Mouse (Mus musculus) liver, embryonic 11.5 days (tissue): Measurements from ENCODE around the gene Ints1. TPM values are rescaled to one million over a fixed set of nuclear protein-coding genes. Genes with fewer than 3 reads are reported as not detected.

Experiments used
- ATAC-seq: fragments of 200-750 bp; cut with Nextera tagmentation; replicated peaks from 2 replicates; pipeline ENCODE4 v1.8.0; 2017; ENCODE audit warnings: moderate number of reproducible peaks, mild to moderate bottlenecking, moderate TSS enrichment, moderate library complexity; ENCODE audit not compliant: low FRiP score
- DNase-seq: peaks from one replicate; pipeline ENCODE4 v3.0.0-alpha.2; 2017; ENCODE audit warnings: low spot score
- H3K27ac ChIP-seq: fragments of 300-500 bp; sonication (generic); 2 replicates; pipeline ENCODE4 v1.5.1; 2014; ENCODE audit warnings: mild to moderate bottlenecking, low read depth, low read length, control low read depth
- H3K27me3 ChIP-seq: fragments of 300-500 bp; sonication (generic); replicated peaks from 2 replicates; pipeline ENCODE4 v1.6.1; 2014; ENCODE audit warnings: low read length, mixed read lengths; ENCODE audit not compliant: control insufficient read depth, insufficient read depth
- H3K36me3 ChIP-seq: fragments of 300-500 bp; sonication (generic); 2 replicates; pipeline ENCODE4 v1.6.1; 2014; ENCODE audit warnings: mild to moderate bottlenecking, low read length, moderate library complexity, mixed read lengths; ENCODE audit not compliant: control insufficient read depth, insufficient read depth
- H3K4me1 ChIP-seq: fragments of 300-500 bp; sonication (generic); replicated peaks from 2 replicates; pipeline ENCODE4 v1.6.1; 2014; ENCODE audit warnings: low read length, mixed read lengths; ENCODE audit not compliant: control insufficient read depth, insufficient read depth
- H3K4me2 ChIP-seq: fragments of 300-500 bp; sonication (generic); 2 replicates; pipeline ENCODE4 v1.6.1; 2014; ENCODE audit warnings: mild to moderate bottlenecking, control low read depth, moderate library complexity
- H3K4me3 ChIP-seq: fragments of 300-500 bp; sonication (generic); 2 replicates; pipeline ENCODE4 v1.5.1; 2014; ENCODE audit warnings: low read depth, low read length, control low read depth
- H3K9ac ChIP-seq: fragments of 300-500 bp; sonication (generic); 2 replicates; pipeline ENCODE4 v1.6.1; 2014; ENCODE audit warnings: low read depth, low read length, control low read depth
- H3K9me3 ChIP-seq: fragments of 300-500 bp; sonication (generic); 2 replicates; pipeline ENCODE4 v1.6.1; 2016; ENCODE audit warnings: low read length, inconsistent platforms, mixed read lengths; ENCODE audit not compliant: control insufficient read depth
- WGBS: fragments of 180-500 bp; shearing (Covaris S2); extraction: QIAGEN DNeasy Blood & Tissue Kit; methylation state at CpG from one replicate; pipeline ENCODE4 v1.1.7; 2014; 5-methylcytosine and 5-hydroxymethylcytosine counted together
- polyA plus RNA-seq: library from polyadenylated mRNA; unstranded; fragments of >200 nt; fragmentation: Nextera tagmentation; extraction: Ambion mirVana; gene quantifications from 2 replicates; pipeline ENCODE4 v1.2.1, GENCODE M21; 2014

Gene Ints1
- polyA plus RNA-seq, 1 experiment from 2014 or later, result 34.9 TPM

DNA sequence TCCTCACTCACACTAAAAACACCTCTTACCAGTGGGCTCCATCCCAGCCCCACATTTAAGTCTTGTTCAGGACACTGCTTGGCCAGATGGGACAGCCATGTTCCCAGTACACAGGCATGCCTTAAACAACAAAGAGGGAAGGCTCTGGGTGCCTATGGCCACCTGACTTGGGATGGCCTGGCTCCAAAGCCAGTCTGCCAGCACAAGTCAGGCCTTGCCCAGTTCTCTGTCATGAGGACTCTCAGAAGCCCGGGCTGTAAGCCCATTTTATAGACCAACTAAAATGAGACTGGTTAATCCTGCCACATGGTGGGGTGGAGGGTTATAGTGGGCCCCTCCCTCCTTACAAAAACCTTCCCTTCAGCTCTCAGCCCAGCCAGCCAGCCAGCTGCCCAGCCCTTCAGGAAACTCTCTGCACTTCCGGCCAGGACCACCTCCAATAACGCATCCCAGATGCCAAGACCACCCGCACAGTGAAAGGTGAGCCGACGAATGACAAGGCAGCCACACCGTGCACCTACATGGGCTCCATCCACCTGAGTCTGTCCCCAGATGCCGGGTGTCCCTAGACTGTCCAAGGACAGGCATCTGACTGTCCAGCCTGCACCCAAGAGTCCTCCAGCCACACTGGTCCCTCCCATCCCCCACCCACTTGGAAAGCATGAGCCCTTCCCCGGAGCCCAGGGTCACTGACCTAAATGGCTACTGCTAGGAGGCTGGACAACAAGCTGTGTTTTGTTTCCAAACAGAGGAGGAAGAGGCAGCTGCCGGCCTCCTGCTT, 50.9 kb downstream of the Ints1 start:
- H3K4me2 ChIP-seq, result no peak overlapping the region
- ATAC-seq (no peak), DNase-seq (no peak)
- 59% methylated on average over 10 of the region's 10 CpGs for WGBS
- H3K4me3 ChIP-seq, result no peak overlapping the region
- no peaks in the 10 kb centered on the region for H3K9me3 ChIP-seq
- no peaks in the 10 kb centered on the region for H3K27me3 ChIP-seq
- H3K36me3 ChIP-seq, result no peaks in the 10 kb centered on the region
- no peak overlapping the region for H3K9ac ChIP-seq
- no peak overlapping the region for H3K27ac ChIP-seq
- H3K4me1 ChIP-seq, result peaks cover 22% of the 10 kb centered on the region

GRCm38 (mm10) chr5:139723113-139723512, 52.4 kb downstream of the Ints1 start:
- ATAC-seq (0 out of 2 replicates have a peak, but pooled peaks have one; percentile 4), DNase-seq (no peak)
- Histone ChIP-seq H3K36me3 (no peaks in the 10 kb centered on the region), H3K4me3 (no peak overlapping the region), H3K4me2 (no peak overlapping the region), H3K9ac (no peak overlapping the region), H3K27me3 (no peaks in the 10 kb centered on the region), H3K4me1 (peaks cover 22% of the 10 kb centered on the region), H3K27ac (no peak overlapping the region), H3K9me3 (no peaks in the 10 kb centered on the region)
- 64% methylated on average over 9 of the region's 9 CpGs for WGBS

GRCm38 (mm10) chr5:139722709-139723108, 52.8 kb downstream of the Ints1 start:
- ATAC-seq, result peak; percentile 54
- no peaks in the 10 kb centered on the region; the same call in 1 of the 2 replicates for H3K36me3 ChIP-seq

GRCm38 (mm10) chr5:139718949-139719348, 56.5 kb downstream of the Ints1 start:
- Histone ChIP-seq H3K36me3 (peaks cover 2% of the 10 kb centered on the region; the same call in 1 of the 2 replicates), H3K4me3 (no peak overlapping the region), H3K4me2 (no peak overlapping the region), H3K9me3 (no peaks in the 10 kb centered on the region), H3K9ac (no peak overlapping the region), H3K27ac (no peak overlapping the region), H3K4me1 (peaks cover 7% of the 10 kb centered on the region), H3K27me3 (no peaks in the 10 kb centered on the region)
- DNase-seq (no peak), ATAC-seq (no peak)
- WGBS, result 77% methylated on average over 7 of the region's 7 CpGs

More at GRCm38 (mm10) chr5:139722709-139723108, 52.8 kb downstream of the Ints1 start:
- Histone ChIP-seq H3K4me2 (no peak overlapping the region), H3K27me3 (no peaks in the 10 kb centered on the region), H3K9me3 (no peaks in the 10 kb centered on the region), H3K27ac (no peak overlapping the region), H3K4me1 (peaks cover 18% of the 10 kb centered on the region), H3K9ac (no peak overlapping the region), H3K4me3 (no peak overlapping the region)
- DNase-seq, result no peak
- 56% methylated on average over 6 of the region's 6 CpGs for WGBS

GRCm38 (mm10) chr5:139718540-139718939, 56.9 kb downstream of the Ints1 start:
- Histone ChIP-seq H3K4me2 (no peak overlapping the region), H3K9me3 (no peaks in the 10 kb centered on the region), H3K36me3 (peaks cover 2% of the 10 kb centered on the region; the same call in 1 of the 2 replicates), H3K9ac (no peak overlapping the region), H3K27me3 (no peaks in the 10 kb centered on the region), H3K4me1 (peaks cover 7% of the 10 kb centered on the region), H3K27ac (no peak overlapping the region), H3K4me3 (no peak overlapping the region)
- ATAC-seq (no peak), DNase-seq (no peak)
- WGBS, result 84% methylated on average over 6 of the region's 6 CpGs

DNA sequence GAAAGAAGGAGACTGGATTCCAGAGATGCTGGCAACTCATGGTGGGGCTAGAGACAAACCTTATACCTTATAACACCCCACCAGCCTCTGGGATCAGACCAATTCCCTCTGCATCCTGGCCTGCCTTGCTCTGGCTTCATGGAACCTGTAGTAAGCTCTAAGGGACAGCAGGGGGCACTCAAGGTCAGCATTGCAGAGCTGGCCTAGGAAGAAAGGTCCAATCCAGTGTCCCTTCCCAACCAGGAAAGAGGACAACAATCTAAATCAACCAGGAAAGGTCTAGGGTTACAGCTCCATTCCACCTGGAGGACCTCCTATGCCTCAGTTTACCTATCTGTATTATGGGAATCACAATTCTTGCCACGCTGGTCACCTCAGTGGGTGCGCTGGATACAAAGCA, 57.8 kb downstream of the Ints1 start:
- H3K27ac ChIP-seq, result no peak overlapping the region
- H3K4me3 ChIP-seq, result no peak overlapping the region
- H3K4me1 ChIP-seq, result peaks cover under 1% of the 10 kb centered on the region
- ATAC-seq (peak; percentile 26; the same call in 1 of the 2 replicates), DNase-seq (no peak)
- no peaks in the 10 kb centered on the region for H3K27me3 ChIP-seq
- no peak overlapping the region for H3K4me2 ChIP-seq
- H3K36me3 ChIP-seq, result peaks cover 2% of the 10 kb centered on the region; the same call in 1 of the 2 replicates
- no peaks in the 10 kb centered on the region for H3K9me3 ChIP-seq
- H3K9ac ChIP-seq, result no peak overlapping the region
- 94% methylated on average over 2 of the region's 2 CpGs for WGBS

DNA sequence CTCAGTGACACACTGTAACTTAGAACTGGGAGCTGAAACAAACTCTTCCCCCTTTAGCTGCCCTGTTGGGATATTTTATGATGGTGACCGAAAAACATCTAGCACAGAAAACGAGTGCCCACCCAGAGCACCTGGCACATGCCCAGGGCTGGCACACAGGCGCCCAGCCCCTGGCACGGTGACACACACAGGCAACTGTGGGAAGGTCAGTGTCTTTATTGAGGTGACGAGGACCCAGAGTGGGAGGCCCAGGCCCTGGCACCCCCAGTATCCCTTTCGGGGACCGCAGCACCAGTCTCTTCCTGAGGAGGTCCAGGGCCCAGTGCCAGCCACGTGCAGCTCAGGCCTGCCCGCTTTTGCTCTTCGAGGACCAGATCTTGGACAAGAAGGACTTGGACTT, 69.0 kb downstream of the Ints1 start:
- peaks cover 26% of the 10 kb centered on the region for H3K36me3 ChIP-seq

DNA sequence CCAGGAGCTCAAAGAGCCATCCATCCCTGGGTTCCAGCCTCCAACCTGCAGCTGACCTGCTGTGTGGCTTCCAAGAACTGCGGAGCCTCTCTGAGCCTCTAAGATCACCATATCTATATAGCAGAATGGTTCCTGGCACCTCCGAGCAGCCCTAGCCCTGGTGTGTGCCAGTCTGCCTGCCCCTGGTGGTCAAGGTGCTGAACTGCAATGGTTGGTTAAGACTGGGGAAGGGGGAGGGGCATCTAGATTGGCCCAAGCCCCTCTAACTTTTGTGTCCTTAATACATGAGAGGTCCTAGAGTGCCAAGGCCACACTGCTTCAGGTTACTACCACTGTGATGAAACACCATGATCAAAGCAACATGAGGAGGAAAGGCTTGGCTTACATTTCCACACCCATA, 72.6 kb downstream of the Ints1 start:
- peaks cover 2% of the 10 kb centered on the region; the same call in 1 of the 2 replicates for H3K36me3 ChIP-seq
- H3K27ac ChIP-seq, result no peak overlapping the region
- no peak overlapping the region for H3K9ac ChIP-seq
- DNase-seq (peak; percentile 48), ATAC-seq (peak; percentile 67)
- 46% methylated on average over 2 of the region's 2 CpGs for WGBS
- no peak overlapping the region for H3K4me3 ChIP-seq
- H3K4me2 ChIP-seq, result peak overlapping the region; percentile 30
- H3K9me3 ChIP-seq, result no peaks in the 10 kb centered on the region
- peaks cover 7% of the 10 kb centered on the region for H3K4me1 ChIP-seq
- no peaks in the 10 kb centered on the region for H3K27me3 ChIP-seq

More for the DNA sequence above, 69.0 kb downstream of the Ints1 start:
- no peak for ATAC-seq
- Histone ChIP-seq H3K27me3 (no peaks in the 10 kb centered on the region), H3K4me2 (no peak overlapping the region), H3K27ac (no peak overlapping the region), H3K4me3 (no peak overlapping the region), H3K9ac (no peak overlapping the region), H3K4me1 (peaks cover 7% of the 10 kb centered on the region), H3K9me3 (no peaks in the 10 kb centered on the region)
- DNase-seq, result no peak
- 89% methylated on average over 10 of the region's 10 CpGs for WGBS

- Histone ChIP-seq H3K36me3 (peaks cover under 1% of the 10 kb centered on the region; the same call in 1 of the 2 replicates), H3K4me3 (no peak overlapping the region), H3K4me2 (peak overlapping the region; percentile 30), H3K4me1 (peaks cover 7% of the 10 kb centered on the region), H3K9ac (peak overlapping the region; percentile 31; the same call in 1 of the 2 replicates), H3K27me3 (no peaks in the 10 kb centered on the region), H3K9me3 (no peaks in the 10 kb centered on the region; the same call in 1 of the 2 replicates), H3K27ac (peak overlapping the region; percentile 54; the same call in 1 of the 2 replicates)
- 18% methylated on average over 10 of the region's 10 CpGs for WGBS
- ATAC-seq, result peak; percentile 75
- no peak for DNase-seq
Observed at GRCm38 (mm10) chr5:139702236-139702635, 73.2 kb downstream of the Ints1 start.
